In the genomic region with DNA sequence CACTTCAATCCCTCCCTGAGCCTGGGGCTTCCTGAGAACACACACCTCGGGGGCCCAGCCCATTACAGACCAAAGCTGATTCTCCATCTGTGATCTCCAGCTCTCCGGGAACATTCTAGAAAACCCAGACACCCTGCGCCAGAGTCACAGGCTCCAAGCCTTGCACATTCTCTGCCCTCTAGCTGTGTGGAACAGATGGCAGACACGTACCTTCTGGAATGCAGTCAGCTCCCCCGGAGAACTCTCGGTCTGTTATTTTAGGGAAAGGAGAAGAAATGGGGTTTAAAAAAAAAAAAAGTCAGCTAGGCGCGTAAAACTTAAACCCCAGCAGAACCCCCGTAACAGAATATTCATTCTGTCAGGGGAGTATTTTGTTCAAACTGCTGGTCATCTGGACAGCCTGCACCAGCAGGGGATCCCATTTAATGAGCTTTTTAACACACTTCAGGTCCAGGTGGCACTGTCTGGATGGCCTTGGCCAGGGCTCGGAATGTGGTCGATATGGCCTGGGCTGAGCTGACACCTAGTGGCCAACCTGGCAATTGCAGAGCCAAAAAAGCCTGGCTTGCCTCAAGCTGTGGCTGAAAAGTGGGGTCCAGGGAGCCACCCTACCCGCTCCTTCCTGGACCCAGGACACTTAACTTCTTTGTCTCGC, we compare ENCODE assay signal across 8 mouse cellular contexts.
A peak's percentile ranks its signal among the peaks of the same experiment; 100 is the strongest.
DNase-seq lines count a peak whose midpoint lies in the region; ATAC-seq and TF ChIP-seq lines count a peak whose summit lies in the region.

No protein-coding gene starts in this region.

- dilution Hi-C loops in CH12.LX (cut with MboI; ENCODE audit: extremely low pct_ligation_motif_present, extremely low pct_unique_long_range_greater_than_20kb, low sequenced_read_pairs) = no loop called here

- peaks cover 7% of the 10 kb centered on the region for H3K9me3 ChIP-seq in CH12.LX (replicated peaks; ENCODE audit: low read length)
- no peaks in the 10 kb centered on the region for H3K9me3 ChIP-seq in embryonic facial prominence, embryonic 15.5 days (replicated peaks)
- peaks cover 5% of the 10 kb centered on the region; the same call in 1 of the 2 replicates for H3K9me3 ChIP-seq in heart, embryonic 16.5 days (replicated peaks; ENCODE audit: control insufficient read depth, low read length)
- no peaks in the 10 kb centered on the region for H3K9me3 ChIP-seq in liver, embryonic 11.5 days (ENCODE audit: control insufficient read depth, low read length)
- H3K9me3 ChIP-seq in neural tube, embryonic 11.5 days (ENCODE audit: control insufficient read depth, low read length) = no peaks in the 10 kb centered on the region
- H3K9me3 ChIP-seq in stomach, embryonic 15.5 days = no peaks in the 10 kb centered on the region

- H3K4me3 ChIP-seq in CH12.LX (replicated peaks in 1 of 3; ENCODE audit: low read depth in 2 of 3, low read length in 2 of 3, poor library complexity in 1 of 3) = no peak overlapping the region
- no peak overlapping the region for H3K4me3 ChIP-seq in embryonic facial prominence, embryonic 15.5 days (replicated peaks)
- no peak overlapping the region for H3K4me3 ChIP-seq in heart, embryonic 16.5 days (ENCODE audit: low read length)
- H3K4me3 ChIP-seq in liver, embryonic 11.5 days (ENCODE audit: low read depth, low read length) = no peak overlapping the region
- H3K4me3 ChIP-seq in neural tube, embryonic 11.5 days (ENCODE audit: low read depth, low read length) = no peak overlapping the region
- H3K4me3 ChIP-seq in stomach, embryonic 15.5 days (replicated peaks) = no peak overlapping the region

- no peak overlapping the region for H3K27ac ChIP-seq in CH12.LX (ENCODE audit: insufficient read depth, low read depth)
- H3K27ac ChIP-seq in embryonic facial prominence, embryonic 15.5 days (replicated peaks) = no peak overlapping the region
- H3K27ac ChIP-seq in heart, embryonic 16.5 days (ENCODE audit: low read length) = no peak overlapping the region
- H3K27ac ChIP-seq in liver, embryonic 11.5 days (ENCODE audit: low read depth, low read length) = no peak overlapping the region
- H3K27ac ChIP-seq in neural tube, embryonic 11.5 days (ENCODE audit: low read depth, low read length) = no peak overlapping the region
- H3K27ac ChIP-seq in stomach, embryonic 15.5 days = no peak overlapping the region

- TF ChIP-seq CTCF in CH12.LX (conservative IDR thresholded peaks at IDR 0.05 in 1 of 2, IDR thresholded peaks at IDR 0.05 in 1 of 2; ENCODE audit: low read depth in 2 of 2, low read length in 2 of 2) = peak; percentile 69 to 89

- no peaks in the 10 kb centered on the region for H3K27me3 ChIP-seq in CH12.LX (replicated peaks)
- no peaks in the 10 kb centered on the region for H3K27me3 ChIP-seq in embryonic facial prominence, embryonic 15.5 days
- no peaks in the 10 kb centered on the region for H3K27me3 ChIP-seq in heart, embryonic 16.5 days (ENCODE audit: control insufficient read depth, insufficient read depth, low read length)
- no peaks in the 10 kb centered on the region for H3K27me3 ChIP-seq in liver, embryonic 11.5 days (replicated peaks; ENCODE audit: control insufficient read depth, insufficient read depth, low read length)
- no peaks in the 10 kb centered on the region for H3K27me3 ChIP-seq in neural tube, embryonic 11.5 days (ENCODE audit: control insufficient read depth, insufficient read depth, low read length)
- no peaks in the 10 kb centered on the region for H3K27me3 ChIP-seq in stomach, embryonic 15.5 days (replicated peaks)

- ATAC-seq in embryonic facial prominence, embryonic 15.5 days (ENCODE audit: insufficient number of reproducible peaks, low FRiP score, low TSS enrichment, low read depth) = peak; percentile 63
- ATAC-seq in heart, embryonic 16.5 days (replicated peaks; ENCODE audit: extremely low read depth, insufficient read depth, low FRiP score) = peak; percentile 60
- peak; percentile 63 for ATAC-seq in liver, embryonic 11.5 days (replicated peaks; ENCODE audit: low FRiP score)
- ATAC-seq in neural tube, embryonic 11.5 days (ENCODE audit: insufficient read depth, low FRiP score, low TSS enrichment) = peak; percentile 86
- ATAC-seq in stomach, embryonic 15.5 days (ENCODE audit: insufficient read depth, low FRiP score, low read depth) = peak; percentile 67

- H3K4me1 ChIP-seq in CH12.LX (ENCODE audit: control insufficient read depth in 1 of 2, insufficient read depth in 2 of 2) = no peaks in the 10 kb centered on the region
- H3K4me1 ChIP-seq in embryonic facial prominence, embryonic 15.5 days = peaks cover 4% of the 10 kb centered on the region; the same call in 1 of the 2 replicates
- no peaks in the 10 kb centered on the region for H3K4me1 ChIP-seq in heart, embryonic 16.5 days (ENCODE audit: control insufficient read depth, insufficient read depth, low read length)
- 0 out of 2 replicates have a peak, but pooled peaks cover 2% of the 10 kb centered on the region for H3K4me1 ChIP-seq in liver, embryonic 11.5 days (replicated peaks; ENCODE audit: control insufficient read depth, insufficient read depth, low read length)
- H3K4me1 ChIP-seq in neural tube, embryonic 11.5 days (ENCODE audit: control insufficient read depth, insufficient read depth, low read length) = 0 out of 2 replicates have a peak, but pooled peaks cover 3% of the 10 kb centered on the region
- no peaks in the 10 kb centered on the region for H3K4me1 ChIP-seq in stomach, embryonic 15.5 days

- H3K36me3 ChIP-seq in CH12.LX (replicated peaks in 1 of 2; ENCODE audit: control insufficient read depth in 1 of 2, insufficient read depth in 1 of 2, low read length in 1 of 2) = peaks cover 63 to 83% of the 10 kb centered on the region in 2 experiments
- H3K36me3 ChIP-seq in embryonic facial prominence, embryonic 15.5 days = peaks cover 1% of the 10 kb centered on the region; the same call in 1 of the 2 replicates
- peaks cover 12% of the 10 kb centered on the region; the same call in 1 of the 2 replicates for H3K36me3 ChIP-seq in heart, embryonic 16.5 days (ENCODE audit: control insufficient read depth, insufficient read depth)
- H3K36me3 ChIP-seq in liver, embryonic 11.5 days (ENCODE audit: control insufficient read depth, insufficient read depth, low read length) = no peaks in the 10 kb centered on the region
- no peaks in the 10 kb centered on the region for H3K36me3 ChIP-seq in neural tube, embryonic 11.5 days (ENCODE audit: control insufficient read depth, insufficient read depth, low read length)
- no peaks in the 10 kb centered on the region for H3K36me3 ChIP-seq in stomach, embryonic 15.5 days

- TF ChIP-seq RAD21 in CH12.LX (IDR thresholded peaks at IDR 0.05; ENCODE audit: low read depth, low read length) = peak; percentile 81

- in situ Hi-C loops in CH12.LX (cut with MboI; ENCODE audit: low pct_ligation_motif_present, low pct_unique_long_range_greater_than_20kb, low sequenced_read_pairs) = loop anchor here (5.0 to 25.0 kb wide), 3 partner anchors 117 to 502 kb away; a partner anchor contains a TSS

- peak; percentile 46 for DNase-seq in CH12.LX (ENCODE audit: extremely low read depth)
- peak; percentile 97 for DNase-seq in brain, adult 2 months (ENCODE audit: low read depth, low spot score)
- peak; percentile 87 for DNase-seq in kidney, postnatal 10 days
- peak; percentile 58 for DNase-seq in liver, embryonic 11.5 days (ENCODE audit: low spot score)
- peak; percentile 87 for DNase-seq in neural tube, embryonic 11.5 days (ENCODE audit: low spot score)

- WGBS in embryonic facial prominence, embryonic 15.5 days = 21% methylated on average over 13 of the region's 13 CpGs
- 40% methylated on average over 13 of the region's 13 CpGs for WGBS in heart, embryonic 16.5 days
- WGBS in liver, embryonic 11.5 days = 51% methylated on average over 13 of the region's 13 CpGs
- WGBS in neural tube, embryonic 11.5 days = 26% methylated on average over 13 of the region's 13 CpGs
- 40% methylated on average over 13 of the region's 13 CpGs for WGBS in stomach, embryonic 15.5 days

- TF ChIP-seq EP300 in CH12.LX (IDR thresholded peaks at IDR 0.05; ENCODE audit: low read length) = no peak

- TF ChIP-seq POLR2A in CH12.LX (IDR thresholded peaks at IDR 0.05; ENCODE audit: low read depth, low read length) = no peak

- no peak overlapping the region for H3K9ac ChIP-seq in CH12.LX (ENCODE audit: insufficient read depth, low read depth)
- H3K9ac ChIP-seq in embryonic facial prominence, embryonic 15.5 days = no peak overlapping the region
- H3K9ac ChIP-seq in heart, embryonic 16.5 days (ENCODE audit: low read length) = no peak overlapping the region
- no peak overlapping the region for H3K9ac ChIP-seq in liver, embryonic 11.5 days (ENCODE audit: low read depth, low read length)
- H3K9ac ChIP-seq in neural tube, embryonic 11.5 days (ENCODE audit: low read length) = no peak overlapping the region
- H3K9ac ChIP-seq in stomach, embryonic 15.5 days = no peak overlapping the region

- H3K79me2 ChIP-seq in CH12.LX (replicated peaks; ENCODE audit: control insufficient read depth, extremely low read depth, insufficient read depth, poor library complexity, severe bottlenecking) = no peaks in the 10 kb centered on the region

- no peak overlapping the region for H3K4me2 ChIP-seq in CH12.LX (ENCODE audit: insufficient read depth, low read depth, poor library complexity, severe bottlenecking)
- peak overlapping the region; percentile 23; the same call in 1 of the 2 replicates for H3K4me2 ChIP-seq in embryonic facial prominence, embryonic 15.5 days (replicated peaks)
- no peak overlapping the region for H3K4me2 ChIP-seq in heart, embryonic 16.5 days (ENCODE audit: low read depth, low read length)
- H3K4me2 ChIP-seq in liver, embryonic 11.5 days = no peak overlapping the region
- H3K4me2 ChIP-seq in neural tube, embryonic 11.5 days (ENCODE audit: low read depth) = no peak overlapping the region
- no peak overlapping the region for H3K4me2 ChIP-seq in stomach, embryonic 15.5 days

TF ChIP-seq in CH12.LX, 34 proteins besides CTCF, POLR2A, EP300 and RAD21:
- TF ChIP-seq ETS1 (conservative IDR thresholded peaks at IDR 0.05; ENCODE audit: low read depth, low read length) (no peak), SMC3 (IDR thresholded peaks at IDR 0.05; ENCODE audit: low read depth, low read length) (peak; percentile 74)

Comparison
In these comparisons a context has a peak if more than half of its experiments do, and no peak if none do; other contexts are left out.
1. DNase-seq: peak in every context shown above with its lines; median percentile 97 in brain, adult 2 months; 87 in kidney, postnatal 10 days; 87 in neural tube, embryonic 11.5 days; 58 in liver, embryonic 11.5 days; 46 in CH12.LX.